Mouse (Mus musculus): Measurements from ENCODE around the gene Ces1f.

GRCm38 (mm10) chr8:93234706-93235105, 44.8 kb downstream of the Ces1f start:
- TF ChIP-seq CTCF (IDR thresholded peaks at IDR 0.05; ENCODE audit: control insufficient read depth, insufficient read depth, low read length) (no peak), POLR2A (IDR thresholded peaks at IDR 0.05; ENCODE audit: borderline replicate concordance, control insufficient read depth, low read depth, low read length) (no peak)

All from bone marrow, adult 2 months (tissue).